Mouse (Mus musculus): Measurements from ENCODE around the gene Nprl3.
"Not testable (repeated sequence)": the region's sequence is repeated elsewhere in the genome, so short reads cannot be mapped to it uniquely, and the experiment has no call there.

Gene Nprl3

DNA sequence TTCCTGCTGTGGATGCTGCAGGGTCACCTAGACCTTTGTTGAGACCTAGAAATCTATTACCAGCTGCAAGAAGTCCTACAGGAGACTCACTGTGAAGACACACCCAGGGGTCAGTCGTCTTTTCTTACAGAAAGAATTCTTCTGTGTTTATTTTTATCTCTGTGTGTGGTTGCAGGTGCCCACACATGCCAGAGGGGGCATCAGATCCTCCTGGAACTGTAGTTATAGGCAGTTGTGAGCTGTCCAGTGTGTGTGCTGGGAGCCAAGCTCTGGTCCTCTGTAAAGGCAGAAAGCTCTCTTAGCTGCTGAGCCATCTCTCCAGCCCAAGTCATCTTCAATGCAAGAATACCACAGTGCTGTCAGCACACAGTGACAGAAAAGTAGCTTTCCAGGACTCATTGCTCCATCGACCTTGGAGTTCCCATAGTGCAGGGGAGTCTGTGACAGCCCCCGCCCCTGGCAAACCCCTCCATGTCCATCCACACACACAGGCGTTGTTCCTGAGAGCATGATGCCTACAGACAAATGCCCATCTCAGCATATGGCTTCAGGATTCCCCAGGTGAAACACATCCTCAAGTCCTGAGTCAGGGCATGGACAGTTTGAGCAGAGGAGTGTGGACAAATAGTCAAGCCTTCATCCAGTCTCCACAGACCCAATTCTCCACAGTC, 44.1 kb downstream of the Nprl3 start:
- DNase-seq = no peak

DNA sequence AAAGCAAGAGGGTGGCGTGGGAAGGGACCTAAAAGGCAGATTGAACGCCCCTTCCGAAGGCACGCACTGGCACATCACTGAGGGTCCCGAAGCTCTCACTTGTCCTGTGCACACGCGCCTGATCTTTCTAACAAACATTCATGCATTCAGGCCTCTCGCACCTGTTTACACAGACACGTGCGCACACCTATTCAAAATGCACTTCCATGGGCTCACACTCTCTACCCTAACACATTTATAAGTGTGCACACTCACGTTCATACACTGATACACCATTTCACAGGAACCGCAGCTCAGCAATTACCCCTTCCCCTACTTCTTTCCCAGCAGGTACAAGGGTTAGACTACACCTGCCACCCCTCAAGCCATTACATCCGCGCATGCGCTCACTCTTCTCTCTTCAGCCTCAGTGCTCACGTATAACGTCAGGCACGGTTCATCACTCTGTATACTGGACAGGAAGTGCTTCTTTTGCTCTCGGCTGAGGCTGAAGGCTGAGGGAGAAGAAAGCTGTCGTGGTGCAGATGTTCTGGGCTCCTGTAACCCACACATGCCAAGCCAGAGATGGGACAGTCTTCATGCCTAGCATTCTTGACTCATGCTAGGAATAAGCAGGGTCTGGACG, 44.8 kb downstream of the Nprl3 start:
- peak; percentile 63 to 79 for DNase-seq

DNA sequence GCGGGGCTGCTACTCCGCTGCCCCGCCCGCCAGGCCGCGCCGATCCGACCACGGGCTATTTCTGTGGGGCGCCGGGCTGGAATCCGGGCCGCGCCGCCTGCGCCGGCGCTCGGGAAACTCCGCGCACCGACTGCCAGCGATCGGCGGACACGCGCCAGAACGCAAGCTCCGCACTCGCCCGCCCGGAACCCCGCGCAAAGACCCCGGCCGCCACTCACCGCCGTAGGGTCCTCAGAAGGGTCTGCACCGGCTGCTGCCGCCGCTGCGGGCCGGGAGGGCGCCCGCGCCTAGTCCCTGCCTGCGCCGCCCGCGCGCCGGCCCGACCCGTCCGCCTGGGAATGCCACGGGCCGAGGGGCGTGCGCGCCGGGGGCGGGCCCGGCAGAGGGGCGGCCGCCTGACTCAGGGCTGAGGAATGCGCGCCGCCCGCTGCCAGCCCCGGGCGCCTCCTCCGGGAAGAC, 45.5 kb downstream of the Nprl3 start, which contains the start of gene Rhbdf1:
TSS of gene Rhbdf1 (minus strand) at position 350 of the 459 bp plus-strand sequence.
- DNase-seq = peak; percentile 77 to 87

DNA sequence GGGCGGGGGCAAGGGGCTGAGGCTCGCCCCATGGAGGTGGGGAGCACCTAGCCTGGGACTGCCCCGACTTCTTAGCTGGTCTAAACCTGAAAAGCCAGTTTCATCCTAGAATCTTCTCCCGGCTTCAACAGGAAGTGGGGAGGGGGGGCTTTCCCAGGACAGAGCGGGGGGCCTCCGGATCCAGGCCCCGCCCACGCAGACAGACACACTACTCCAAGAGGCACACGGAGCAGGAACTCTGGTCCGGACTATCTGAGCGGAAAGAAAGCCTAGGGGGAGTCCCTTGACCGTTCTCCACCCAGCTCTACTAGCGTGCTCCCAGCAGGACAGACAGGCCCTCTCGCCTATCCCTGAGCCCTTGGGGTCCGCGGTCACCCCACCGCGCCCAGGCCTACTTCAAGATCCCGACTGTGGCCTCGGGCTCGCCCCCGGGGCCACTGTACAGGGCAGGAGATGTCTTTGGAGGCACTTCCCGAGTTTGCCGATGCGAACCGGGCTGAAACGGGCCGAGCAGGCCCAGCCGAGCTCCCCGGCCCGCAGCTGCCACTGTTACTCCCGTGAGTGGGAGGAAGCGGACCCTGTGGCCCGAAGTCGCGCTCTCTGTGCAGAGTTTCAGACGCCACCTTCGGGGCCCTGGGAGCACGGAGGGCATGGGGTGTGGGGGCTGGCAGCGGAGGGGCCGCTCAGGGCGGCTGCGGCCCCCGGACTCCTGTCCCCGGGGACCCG, 46.1 kb downstream of the Nprl3 start:
- peak; percentile 86 to 93 for DNase-seq

DNA sequence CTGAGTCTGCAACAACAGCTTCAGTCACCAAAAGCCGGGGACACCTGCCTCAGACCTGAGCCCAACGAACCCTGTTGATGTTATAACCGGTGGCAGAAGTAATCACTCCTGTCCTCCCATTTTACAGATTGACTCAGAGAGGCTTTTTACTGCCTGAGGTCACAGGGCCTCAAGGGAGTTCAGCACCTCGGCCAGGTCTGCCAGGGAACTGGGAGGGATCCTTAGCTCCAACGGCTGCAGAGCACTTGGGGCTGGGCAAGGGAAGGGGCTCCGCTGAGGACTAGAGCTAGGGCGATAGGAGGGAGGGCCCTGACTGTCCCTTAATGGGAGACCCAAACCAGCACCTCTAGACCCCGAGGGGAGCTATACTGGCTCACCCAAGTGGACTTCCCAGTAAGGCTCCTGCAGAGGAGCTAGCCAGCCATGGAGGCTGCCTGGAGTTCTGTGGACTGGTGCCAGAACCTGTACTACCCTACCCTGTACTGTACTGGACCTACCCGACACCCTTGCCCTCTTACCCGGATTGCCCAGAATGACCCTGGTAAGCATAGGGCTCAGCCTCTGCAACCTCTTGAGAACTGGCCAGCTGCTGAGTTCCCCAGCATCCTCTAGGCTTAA, 46.8 kb downstream of the Nprl3 start:
- DNase-seq = peak in 1 of 2 experiments; percentile 83

DNA sequence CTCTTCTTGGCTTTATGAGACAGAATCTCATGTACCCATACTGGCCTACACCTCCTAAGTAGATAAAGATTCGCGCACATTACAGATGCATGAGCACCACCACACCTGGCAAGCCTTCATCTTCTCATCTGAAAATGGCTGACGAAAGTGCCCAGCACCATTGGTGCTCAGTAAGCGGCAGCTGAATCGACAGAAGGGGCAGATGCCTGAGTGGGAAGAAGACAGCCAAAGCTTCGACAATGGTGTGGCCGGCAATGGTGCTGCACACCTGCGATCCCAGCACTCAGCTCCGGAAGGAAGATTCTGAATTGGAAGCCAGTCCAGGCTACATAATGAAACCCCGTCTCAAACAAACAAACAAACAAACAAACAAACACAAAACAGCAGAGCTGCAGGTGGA, 48.2 kb downstream of the Nprl3 start:
- no peak for DNase-seq

DNA sequence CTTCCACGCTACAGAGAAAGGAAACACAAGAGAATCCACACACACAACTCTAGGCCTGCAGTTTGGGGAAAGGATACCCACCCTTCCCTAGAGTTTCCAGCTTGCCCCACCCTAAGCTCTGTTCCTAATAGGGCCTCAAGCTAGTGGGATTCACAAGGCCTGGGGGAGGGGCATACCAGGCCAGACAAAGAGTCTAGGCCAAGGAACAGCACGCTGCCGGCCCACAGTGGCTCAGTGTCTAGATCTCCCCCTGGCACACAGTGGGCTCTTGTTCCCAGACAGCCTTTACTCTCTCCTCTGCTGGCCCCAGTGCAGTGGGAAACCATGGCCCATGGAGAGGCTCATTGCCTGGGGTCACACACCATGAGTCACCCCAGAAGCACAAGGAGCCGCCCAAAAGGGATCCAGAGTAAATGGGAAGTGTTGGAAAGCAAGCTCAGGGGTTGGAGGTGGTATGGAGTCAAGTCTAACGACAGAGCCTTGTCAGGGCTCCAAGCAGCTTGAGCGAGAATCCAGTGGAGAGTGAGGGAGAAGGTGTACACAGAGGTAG, 48.9 kb downstream of the Nprl3 start:
- no peak for DNase-seq

DNA sequence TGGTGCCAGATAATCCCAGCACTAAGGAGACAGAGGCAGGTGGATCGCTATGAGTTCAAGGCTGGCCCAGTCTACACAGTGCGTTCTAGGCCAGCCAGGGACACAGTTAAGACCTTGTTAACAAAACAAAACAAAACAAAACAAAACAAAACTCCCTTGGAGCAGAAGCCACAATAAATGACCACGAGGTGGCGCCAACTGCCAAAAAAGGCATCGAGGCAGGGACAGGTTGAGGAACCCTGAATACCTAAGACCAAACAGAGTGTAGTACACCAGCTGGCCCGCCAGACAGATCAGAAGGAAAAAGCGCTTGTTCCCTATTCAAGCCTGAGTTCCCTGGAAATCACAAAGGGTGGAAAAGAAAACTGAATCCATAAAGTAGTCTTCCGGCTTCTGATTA, 50.7 kb downstream of the Nprl3 start:
- DNase-seq = peak; percentile 72 to 89

DNA sequence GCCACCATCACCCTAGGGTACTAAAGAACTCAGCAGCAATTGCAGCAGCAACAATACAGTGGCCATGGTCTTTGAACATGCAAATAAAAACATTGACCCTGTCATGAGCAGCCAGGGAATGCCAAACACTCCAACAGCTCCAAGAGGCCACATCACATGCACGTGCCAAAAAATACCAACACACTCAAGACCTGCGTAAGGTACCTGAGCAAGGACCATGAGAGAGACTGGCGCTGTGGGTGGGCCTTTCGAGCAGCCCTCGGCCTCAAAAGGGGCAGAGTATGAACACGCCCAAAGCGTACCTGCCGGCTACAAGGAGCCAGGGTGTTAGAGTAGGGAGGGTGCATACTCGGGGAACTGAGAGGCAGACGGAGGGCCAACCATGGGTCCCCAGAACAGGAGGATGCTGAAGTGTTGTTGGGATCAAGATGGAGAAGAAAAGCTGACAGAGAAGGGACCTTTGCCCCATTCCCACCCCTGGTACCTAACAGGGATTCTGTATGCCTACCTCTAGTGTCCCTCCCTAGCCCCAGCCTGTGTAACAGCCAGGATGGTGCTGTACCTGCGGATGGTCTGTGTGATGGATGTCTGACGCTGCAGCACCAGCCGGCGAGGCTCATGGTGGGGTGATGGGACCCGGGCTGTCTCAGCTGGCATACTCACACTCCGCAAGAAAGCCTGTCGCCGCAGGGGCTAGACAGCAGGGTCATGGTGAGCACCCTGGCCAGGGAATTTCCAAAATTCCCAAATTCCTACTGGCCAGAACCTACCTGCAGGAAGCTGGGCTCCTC, 51.9 kb downstream of the Nprl3 start:
- DNase-seq = no peak

DNA sequence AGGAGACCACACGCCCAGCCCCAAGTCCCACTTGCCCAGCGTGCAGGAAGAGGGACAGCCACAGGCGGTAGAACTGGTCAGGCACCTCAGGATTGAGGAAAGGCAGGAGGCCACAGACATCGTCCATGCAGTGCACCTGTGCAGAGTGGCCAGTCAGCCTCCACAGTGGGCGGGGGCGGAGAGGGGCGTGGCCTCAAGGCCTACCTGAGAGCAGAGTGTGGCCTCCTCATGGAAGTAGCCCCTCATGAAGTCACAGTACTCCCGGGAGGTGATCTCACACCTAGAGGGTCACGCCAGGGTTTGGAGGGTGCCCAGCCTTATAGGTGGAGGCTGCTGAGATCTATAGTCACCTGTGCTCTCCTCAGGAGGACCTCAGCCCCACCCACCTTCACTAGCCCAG, 56.9 kb downstream of the Nprl3 start:
- no peak for DNase-seq

DNA sequence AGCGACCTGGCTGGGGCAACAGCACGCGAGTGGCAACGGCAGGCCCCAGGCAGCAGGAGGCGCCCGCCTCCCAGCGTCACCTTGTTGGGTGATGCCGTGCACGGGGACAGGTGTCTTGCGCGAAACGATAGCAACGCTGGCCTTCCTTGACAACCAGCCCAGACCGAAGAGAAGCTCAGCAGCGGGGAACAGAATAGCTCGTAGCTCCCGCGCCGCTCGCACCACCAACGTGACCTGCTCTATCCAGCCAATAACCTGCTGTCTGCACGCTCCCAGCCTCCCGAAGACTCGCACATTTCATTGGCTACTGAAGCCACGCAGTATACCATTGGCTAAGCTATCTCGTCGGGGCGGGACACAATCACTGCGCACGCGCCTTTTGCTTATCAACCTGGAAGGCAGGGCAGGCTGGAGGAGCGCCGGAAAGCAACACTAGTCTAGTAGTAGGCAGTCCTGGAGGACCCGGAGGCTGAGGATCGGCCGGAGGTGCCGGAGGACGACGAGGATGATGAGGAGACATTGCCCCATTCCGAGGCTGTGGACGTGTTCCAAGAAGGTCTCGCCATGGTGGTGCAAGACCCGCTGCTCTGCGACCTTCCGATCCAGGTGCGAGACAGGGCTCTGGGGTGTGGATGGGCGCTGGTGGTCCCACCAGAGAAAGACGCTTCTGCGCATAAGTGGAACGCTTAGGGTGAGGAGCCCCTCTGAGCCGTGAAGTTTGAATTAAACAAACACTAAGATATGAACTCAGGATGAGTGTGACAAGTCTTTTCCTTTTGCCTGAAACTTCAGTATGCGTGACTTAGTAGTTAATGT, 62.2 kb downstream of the Nprl3 start, which contains the start of gene Snrnp25:
TSS of gene Snrnp25 (plus strand) at position 358 of the 816 bp plus-strand sequence.
- peak; percentile 97 to 99 for DNase-seq

DNA sequence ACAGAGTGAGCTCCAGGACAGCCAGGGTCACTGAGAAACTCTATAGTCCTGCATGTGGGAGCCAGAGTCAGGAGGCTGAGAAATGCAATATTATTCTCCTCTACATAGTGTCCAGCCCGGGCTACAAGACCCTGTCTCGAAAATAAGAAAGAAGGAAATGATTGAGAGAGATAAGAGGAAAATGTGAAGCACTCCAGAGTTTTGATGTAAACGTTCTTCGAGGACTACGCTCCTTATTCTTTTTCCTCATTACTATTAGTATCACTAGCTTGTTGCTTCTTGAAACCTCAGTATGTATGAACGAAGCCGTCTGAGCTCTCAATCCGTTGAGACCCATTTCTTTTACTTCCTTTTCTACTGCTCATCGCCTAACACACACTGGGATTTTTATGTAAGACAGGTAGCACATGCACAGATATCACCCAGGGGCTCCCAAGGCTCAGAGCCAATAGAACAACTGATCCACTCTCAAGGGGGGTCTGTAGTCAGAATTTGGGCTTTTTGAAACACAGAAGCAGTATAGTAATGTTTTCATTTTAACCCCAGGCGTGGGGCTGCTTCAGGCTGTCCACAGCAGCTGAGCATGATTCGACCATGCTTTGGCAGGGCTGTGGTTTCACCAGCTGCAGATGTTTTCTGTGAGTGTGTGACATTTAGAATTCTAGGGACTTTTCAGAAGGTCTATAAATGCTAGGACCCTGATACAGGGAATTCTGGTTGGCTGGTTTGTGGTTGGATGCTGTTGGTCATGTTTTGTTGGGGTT, 65.4 kb downstream of the Nprl3 start:
- no peak for DNase-seq

DNA sequence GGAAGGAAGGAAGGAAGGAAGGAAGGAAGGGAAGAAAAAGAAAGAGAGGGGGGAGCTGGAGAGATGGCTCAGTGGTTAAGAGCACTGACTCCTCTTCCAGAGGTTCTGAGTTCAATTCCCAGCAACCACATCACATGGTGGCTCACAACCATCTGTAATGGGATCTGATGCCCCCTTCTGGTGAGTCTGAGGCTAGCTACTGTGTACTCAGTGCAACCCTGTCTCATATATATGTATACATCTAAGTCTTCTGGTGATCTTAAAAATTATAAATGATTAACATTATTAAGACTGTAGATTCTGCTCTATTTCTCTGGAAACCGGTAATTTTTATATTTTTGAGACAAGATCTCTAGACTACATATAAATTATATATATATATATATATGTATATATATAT, 66.5 kb downstream of the Nprl3 start:
- DNase-seq = not testable (repeated sequence)

DNA sequence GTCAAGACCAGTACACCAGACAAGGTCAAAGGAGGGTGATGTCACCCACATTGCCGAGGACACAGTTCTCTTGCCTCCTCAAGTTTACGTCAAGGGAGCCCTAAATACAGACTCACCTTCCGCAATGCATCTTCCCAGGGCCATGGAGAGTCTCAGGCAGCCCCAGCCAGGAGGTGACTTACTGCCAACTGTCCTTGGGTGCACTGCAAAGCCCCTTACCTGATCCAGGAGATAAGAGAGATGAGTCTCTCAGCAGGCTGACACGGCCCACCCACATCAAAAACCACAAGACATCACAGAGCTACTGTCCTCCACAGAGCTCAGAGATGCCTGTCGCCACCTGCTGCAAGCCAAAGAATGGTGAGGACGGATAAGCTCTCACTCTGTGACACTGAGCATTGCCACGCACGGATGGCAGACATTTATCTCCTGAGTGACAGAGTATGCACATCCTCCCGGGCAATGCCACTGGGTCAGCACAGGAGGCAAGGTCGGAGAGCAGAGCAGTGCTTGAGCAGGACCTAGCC, 67.4 kb downstream of the Nprl3 start, which contains the start of gene Il9r:
TSS of gene Il9r (minus strand) at position 205 of the 527 bp plus-strand sequence.
- DNase-seq = no peak

DNA sequence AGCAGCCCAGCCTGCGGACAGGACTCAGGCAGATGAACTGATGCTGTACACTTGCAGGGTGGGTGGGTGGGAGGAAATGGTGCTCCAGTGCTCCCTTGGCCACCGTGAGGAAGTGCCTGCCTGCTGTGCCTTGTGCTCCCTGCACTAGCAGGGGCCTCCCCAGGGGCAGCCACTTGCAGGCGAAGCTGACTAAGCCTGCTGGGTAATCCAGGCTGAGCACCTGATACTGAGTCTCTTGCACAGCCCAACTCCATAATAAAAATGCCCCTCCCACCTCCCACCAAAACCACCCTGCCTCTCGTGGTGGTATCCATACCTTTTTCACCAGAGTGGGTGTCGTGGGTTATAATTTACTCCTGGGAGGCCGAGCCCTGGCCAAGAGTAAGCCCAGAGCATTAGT, 68.3 kb downstream of the Nprl3 start:
- no peak for DNase-seq

DNA sequence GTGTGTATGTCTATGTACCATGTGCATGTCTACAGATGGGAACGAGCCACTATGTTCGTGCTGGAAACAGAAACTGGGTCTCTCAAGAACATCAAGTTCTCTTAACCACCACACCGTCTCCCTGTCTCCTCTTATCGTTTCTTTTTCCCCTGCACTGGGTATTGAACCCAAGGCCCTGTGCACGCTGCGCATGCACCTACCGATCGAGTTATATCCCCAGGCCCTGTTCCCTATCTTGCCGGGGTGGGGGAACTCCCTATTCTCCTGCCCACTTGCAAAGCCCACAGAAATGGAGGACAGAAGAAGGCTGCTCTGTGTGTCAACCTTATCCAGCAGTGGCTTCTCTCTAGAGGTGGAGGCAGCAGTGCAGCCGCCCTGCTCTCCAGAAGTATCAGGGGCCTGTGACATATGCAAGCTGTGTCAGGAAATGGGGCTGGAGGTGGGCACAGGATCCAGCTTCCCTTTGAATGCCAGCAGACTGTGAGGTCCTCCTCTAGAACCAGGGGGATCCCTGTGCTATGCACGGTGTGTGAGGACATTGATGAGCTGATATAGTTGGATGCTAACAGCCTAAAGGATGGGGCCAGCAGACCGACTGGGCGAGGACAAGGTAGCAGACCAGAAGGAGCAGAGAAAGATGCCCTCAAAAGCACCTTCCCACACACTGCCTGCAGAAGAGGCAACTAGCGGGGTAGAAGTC, 69.1 kb downstream of the Nprl3 start:
- no peak for DNase-seq

DNA sequence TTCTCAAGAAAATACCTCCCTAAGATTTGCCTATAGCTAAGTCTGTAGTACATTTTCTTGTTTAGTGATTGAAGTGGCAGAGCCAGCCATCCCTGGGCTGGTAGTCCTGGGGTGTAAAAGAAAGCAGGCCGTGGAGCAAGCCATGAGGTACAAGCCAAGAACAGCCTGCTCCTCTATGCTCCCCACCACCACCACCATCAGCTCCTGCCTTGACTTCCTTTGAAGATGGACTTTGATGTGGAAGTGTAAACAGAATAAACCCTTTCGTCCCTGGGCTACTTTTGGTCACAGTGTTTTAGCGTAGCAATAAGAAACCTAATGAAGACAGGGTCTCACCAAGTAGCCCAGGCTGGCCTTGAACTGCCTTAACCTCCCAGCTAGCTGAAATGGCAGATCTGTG, 69.7 kb downstream of the Nprl3 start:
- no peak for DNase-seq

DNA sequence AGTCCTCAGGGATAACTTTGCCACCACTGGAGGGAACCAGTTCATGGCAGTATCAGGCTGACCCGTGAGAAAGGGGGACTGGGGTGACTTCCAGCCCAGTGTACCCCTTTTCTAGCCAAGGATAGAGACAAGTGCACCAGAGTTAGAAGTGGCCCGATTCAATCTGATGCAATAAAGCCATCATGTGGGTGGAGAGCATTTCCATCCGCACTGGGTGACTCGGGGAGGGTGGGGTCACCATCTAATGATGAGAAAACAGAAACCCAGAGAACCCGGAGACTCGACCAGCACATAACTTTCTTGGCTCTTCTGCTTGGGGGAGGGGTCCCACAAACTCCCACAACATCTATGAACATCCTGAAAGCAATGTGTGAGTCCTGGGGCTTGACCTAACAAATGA, 70.8 kb downstream of the Nprl3 start:
- no peak for DNase-seq

DNA sequence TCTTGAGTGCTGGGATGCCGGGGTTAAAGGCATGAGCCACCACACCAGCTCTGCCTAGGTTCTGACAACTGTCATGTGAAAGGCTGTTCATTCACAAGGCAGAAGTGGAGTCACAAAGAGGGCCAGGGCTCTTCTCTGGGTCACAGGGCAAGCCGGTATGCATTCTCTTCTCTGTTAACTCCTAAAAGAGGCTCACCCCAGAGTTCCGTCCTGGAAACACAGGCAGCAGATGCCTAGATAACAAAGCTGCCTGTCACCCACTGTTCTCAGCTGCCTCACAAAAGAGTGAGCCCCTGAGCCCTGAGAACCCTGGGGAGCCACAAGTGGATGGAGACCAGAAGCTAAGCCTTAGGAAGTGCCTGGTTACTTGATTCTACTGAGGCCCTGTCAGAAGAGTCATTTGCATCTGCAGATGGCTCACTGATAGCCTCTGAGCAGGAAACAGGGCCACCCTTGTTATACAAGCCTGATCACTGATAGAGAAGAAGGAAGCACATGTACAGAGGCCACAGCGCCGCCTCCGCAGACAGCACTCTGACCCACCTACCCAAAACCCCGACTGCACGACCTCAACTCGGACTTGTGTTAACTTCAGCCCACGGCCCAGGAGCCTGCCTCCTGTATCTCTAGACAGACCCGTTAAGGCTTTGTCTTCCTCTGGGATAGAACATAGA, 71.5 kb downstream of the Nprl3 start:
- DNase-seq = no peak
